Mouse (Mus musculus) bone marrow, adult 2 months (tissue): ENCODE results near the gene Olfr57.

Experiments used
- CTCF ChIP-seq: fragments of 200-500 bp; IDR thresholded peaks from 2 replicates; pipeline ENCODE4 v1.5.1; 2011; ENCODE audit warnings: low read length, control low read depth; ENCODE audit not compliant: control insufficient read depth, insufficient read depth
- POLR2A ChIP-seq: fragments of 200-500 bp; IDR thresholded peaks from 2 replicates; pipeline ENCODE4 v1.6.1; 2011; ENCODE audit warnings: low read depth, mild to moderate bottlenecking, control low read depth, low read length, borderline replicate concordance; ENCODE audit not compliant: control insufficient read depth

GRCm38 (mm10) chr10:78980750-78981149, 47.8 kb upstream of the Olfr57 start, which contains the start of gene Olfr1352:
- TF ChIP-seq CTCF (no peak), POLR2A (no peak)
